Mouse (Mus musculus): Measurements from ENCODE around the gene Gdf15.

- TF ChIP-seq CTCF (IDR thresholded peaks at IDR 0.05; ENCODE audit: low read depth, low read length) = no peak
- no peak for TF ChIP-seq POLR2A (IDR thresholded peaks at IDR 0.05; ENCODE audit: insufficient read depth, low read length)
Observed at GRCm38 (mm10) chr8:70593173-70593572, 39.1 kb downstream of the Gdf15 start.
